Mouse (Mus musculus) E14TG2a.4 (cell line): ENCODE data around the gene Paox.

Experiments used
- CTCF ChIP-seq: conservative IDR thresholded peaks from 2 replicates; pipeline ENCODE4 v1.5.1; 2014; ENCODE audit warnings: low read length
- NANOG ChIP-seq: IDR thresholded peaks from 2 replicates; pipeline ENCODE4 v1.6.1; 2014; ENCODE audit warnings: borderline replicate concordance, low read length, mixed read lengths
- POU5F1 ChIP-seq: IDR thresholded peaks from 2 replicates; pipeline ENCODE4 v1.6.1; 2014; ENCODE audit warnings: low read length, borderline replicate concordance

- no peak for TF ChIP-seq CTCF
- no peak for TF ChIP-seq NANOG
- TF ChIP-seq POU5F1 = no peak
Measured at GRCm38 (mm10) chr7:140126934-140127333, 11.3 kb downstream of the Paox start.
